Mouse (Mus musculus) intestine, embryonic 15.5 days (tissue): Measurements from ENCODE around the gene Bcl11b. TPM values are rescaled to one million over a fixed set of nuclear protein-coding genes. Genes with fewer than 3 reads are reported as not detected.
A peak's percentile ranks its signal among the peaks of the same experiment; 100 is the strongest.

Experiments
- ATAC-seq: fragments of 200-750 bp; cut with Nextera tagmentation; 2 replicates; pipeline ENCODE4 v1.8.0; 2017; ENCODE audit warnings: moderate TSS enrichment, moderate library complexity
- H3K27ac ChIP-seq: fragments of 300-500 bp; sonication (generic); 2 replicates; pipeline ENCODE4 v1.5.1; 2015; ENCODE audit warnings: mild to moderate bottlenecking, inconsistent platforms
- H3K27me3 ChIP-seq: fragments of 300-500 bp; sonication (generic); replicated peaks from 2 replicates; pipeline ENCODE4 v1.6.1; 2015; ENCODE audit warnings: inconsistent platforms
- H3K36me3 ChIP-seq: fragments of 300-500 bp; sonication (generic); 2 replicates; pipeline ENCODE4 v1.6.1; 2015; ENCODE audit warnings: inconsistent platforms
- H3K4me1 ChIP-seq: fragments of 300-500 bp; sonication (generic); replicated peaks from 2 replicates; pipeline ENCODE4 v1.6.1; 2015; ENCODE audit warnings: inconsistent platforms
- H3K4me2 ChIP-seq: fragments of 300-500 bp; sonication (generic); replicated peaks from 2 replicates; pipeline ENCODE4 v1.6.1; 2015; ENCODE audit warnings: mild to moderate bottlenecking, inconsistent platforms
- H3K4me3 ChIP-seq: fragments of 300-500 bp; sonication (generic); replicated peaks from 2 replicates; pipeline ENCODE4 v1.5.1; 2015; ENCODE audit warnings: inconsistent platforms
- H3K9ac ChIP-seq: fragments of 300-500 bp; sonication (generic); 2 replicates; pipeline ENCODE4 v1.6.1; 2015; ENCODE audit warnings: inconsistent platforms
- H3K9me3 ChIP-seq: fragments of 300-500 bp; sonication (generic); 2 replicates; pipeline ENCODE4 v1.6.1; 2016; ENCODE audit warnings: inconsistent platforms
- WGBS: fragments of 180-500 bp; shearing (Covaris S2); methylation state at CpG from one replicate; pipeline ENCODE4 v1.1.7; 2015; 5-methylcytosine and 5-hydroxymethylcytosine counted together
- polyA plus RNA-seq: library from polyadenylated mRNA; unstranded; fragments of >200 nt; fragmentation: Nextera tagmentation; extraction: Ambion mirVana; gene quantifications from 2 replicates; pipeline ENCODE4 v1.2.1, GENCODE M21; 2015

Gene Bcl11b
- polyA plus RNA-seq, 1 experiment from 2014 or later, result 6.9 TPM

DNA sequence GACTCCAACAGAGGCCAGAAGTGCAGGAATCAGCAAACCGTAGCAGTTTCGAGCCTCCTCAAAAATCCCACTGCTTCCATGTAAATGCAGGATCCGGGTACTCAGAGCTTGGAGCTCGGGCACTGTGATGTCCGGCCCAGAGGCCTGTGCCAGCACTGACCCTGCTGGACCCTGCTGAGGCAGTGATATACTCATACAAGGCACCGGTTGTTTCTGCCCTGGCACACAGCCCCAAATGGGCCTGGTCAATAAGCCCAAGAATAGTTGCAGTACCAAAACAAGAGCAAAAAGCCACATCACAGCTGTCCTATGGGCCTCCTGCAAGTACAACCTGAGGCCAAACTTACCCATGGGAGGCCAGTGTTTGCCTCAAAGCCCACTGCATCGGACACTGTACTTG, 36.4 kb downstream of the Bcl11b start:
- 89% methylated on average over 7 of the region's 7 CpGs for WGBS
- Histone ChIP-seq H3K27me3 (no peaks in the 10 kb centered on the region), H3K27ac (no peak overlapping the region), H3K4me1 (peaks cover 12% of the 10 kb centered on the region), H3K36me3 (no peaks in the 10 kb centered on the region), H3K9me3 (no peaks in the 10 kb centered on the region), H3K4me2 (no peak overlapping the region), H3K9ac (no peak overlapping the region), H3K4me3 (no peak overlapping the region)
- ATAC-seq, result no peak

DNA sequence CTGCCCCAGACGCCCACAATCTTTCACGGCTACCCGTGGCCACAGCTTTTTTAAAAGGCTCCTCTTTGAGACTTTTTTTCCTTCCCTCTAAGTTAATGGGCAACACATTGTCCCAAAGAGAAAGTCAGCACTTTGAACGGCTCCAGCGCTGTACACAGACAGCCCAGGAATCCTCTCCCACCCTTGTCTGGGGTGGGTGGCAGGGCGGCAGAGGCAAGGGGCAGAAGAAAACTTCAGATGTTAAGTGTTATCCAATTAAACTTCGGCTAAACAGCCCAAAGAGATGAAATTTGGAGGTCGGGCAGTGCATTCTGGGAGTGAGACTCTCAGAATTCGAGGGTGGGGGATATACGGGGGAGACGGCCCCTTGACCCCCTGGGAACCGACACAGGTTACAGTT, 38.3 kb downstream of the Bcl11b start:
- Histone ChIP-seq H3K27ac (no peak overlapping the region), H3K4me3 (no peak overlapping the region), H3K9me3 (no peaks in the 10 kb centered on the region), H3K4me1 (peaks cover 29% of the 10 kb centered on the region), H3K27me3 (no peaks in the 10 kb centered on the region), H3K36me3 (no peaks in the 10 kb centered on the region), H3K4me2 (no peak overlapping the region), H3K9ac (no peak overlapping the region)
- 87% methylated on average over 12 of the region's 12 CpGs for WGBS
- no peak for ATAC-seq

- H3K4me2 ChIP-seq, result no peak overlapping the region
- H3K27ac ChIP-seq, result no peak overlapping the region
- no peak for ATAC-seq
- H3K4me3 ChIP-seq, result no peak overlapping the region
- H3K36me3 ChIP-seq, result no peaks in the 10 kb centered on the region
- peaks cover 29% of the 10 kb centered on the region for H3K4me1 ChIP-seq
- H3K9ac ChIP-seq, result no peak overlapping the region
- H3K27me3 ChIP-seq, result no peaks in the 10 kb centered on the region
- no peaks in the 10 kb centered on the region for H3K9me3 ChIP-seq
- 81% methylated on average over 14 of the region's 14 CpGs for WGBS
Measured at GRCm38 (mm10) chr12:107964396-107965085, 38.9 kb downstream of the Bcl11b start.

- WGBS, result 24% methylated on average over 7 of the region's 7 CpGs
- no peak overlapping the region for H3K4me2 ChIP-seq
- no peak overlapping the region for H3K4me3 ChIP-seq
- no peaks in the 10 kb centered on the region for H3K27me3 ChIP-seq
- H3K27ac ChIP-seq, result no peak overlapping the region
- no peak overlapping the region for H3K9ac ChIP-seq
- no peaks in the 10 kb centered on the region for H3K9me3 ChIP-seq
- no peak for ATAC-seq
- H3K4me1 ChIP-seq, result peaks cover 29% of the 10 kb centered on the region
- no peaks in the 10 kb centered on the region for H3K36me3 ChIP-seq
Measured at GRCm38 (mm10) chr12:107962852-107963251, 40.5 kb downstream of the Bcl11b start.

DNA sequence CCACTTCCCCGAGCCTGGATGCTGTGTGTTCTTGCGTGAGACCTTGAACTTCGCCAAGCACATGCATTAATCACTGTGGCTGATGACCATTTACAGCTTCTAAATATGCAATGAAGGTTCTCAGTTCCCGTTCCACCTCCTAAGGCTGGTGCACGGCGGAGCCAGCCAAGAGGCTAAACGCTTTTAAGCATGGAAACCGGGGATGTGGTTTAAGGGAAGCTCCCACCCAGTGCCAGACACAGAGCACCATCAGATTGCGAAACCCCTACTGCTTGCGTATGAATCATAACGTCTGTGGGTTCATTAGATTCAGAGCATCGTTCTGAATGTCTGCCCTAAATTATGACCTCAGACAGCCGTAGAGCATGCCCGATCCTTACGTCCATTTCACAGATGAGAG, 41.6 kb downstream of the Bcl11b start:
- 40% methylated on average over 15 of the region's 15 CpGs for WGBS
- Histone ChIP-seq H3K27me3 (no peaks in the 10 kb centered on the region), H3K4me2 (peak overlapping the region; percentile 44), H3K27ac (0 out of 2 replicates have a peak overlapping the region, but pooled peaks have one; percentile 17), H3K4me3 (no peak overlapping the region), H3K9ac (no peak overlapping the region), H3K9me3 (no peaks in the 10 kb centered on the region), H3K4me1 (peaks cover 29% of the 10 kb centered on the region), H3K36me3 (no peaks in the 10 kb centered on the region)
- peak; percentile 46 for ATAC-seq

GRCm38 (mm10) chr12:107960789-107961491, 42.5 kb downstream of the Bcl11b start:
- WGBS, result 21% methylated on average over 12 of the region's 12 CpGs
- Histone ChIP-seq H3K9me3 (no peaks in the 10 kb centered on the region), H3K9ac (no peak overlapping the region; the same call in 1 of the 2 replicates), H3K27ac (no peak overlapping the region), H3K4me1 (peaks cover 28% of the 10 kb centered on the region), H3K4me2 (peak overlapping the region; percentile 44), H3K36me3 (no peaks in the 10 kb centered on the region), H3K27me3 (no peaks in the 10 kb centered on the region), H3K4me3 (no peak overlapping the region)
- peak; percentile 89 for ATAC-seq

DNA sequence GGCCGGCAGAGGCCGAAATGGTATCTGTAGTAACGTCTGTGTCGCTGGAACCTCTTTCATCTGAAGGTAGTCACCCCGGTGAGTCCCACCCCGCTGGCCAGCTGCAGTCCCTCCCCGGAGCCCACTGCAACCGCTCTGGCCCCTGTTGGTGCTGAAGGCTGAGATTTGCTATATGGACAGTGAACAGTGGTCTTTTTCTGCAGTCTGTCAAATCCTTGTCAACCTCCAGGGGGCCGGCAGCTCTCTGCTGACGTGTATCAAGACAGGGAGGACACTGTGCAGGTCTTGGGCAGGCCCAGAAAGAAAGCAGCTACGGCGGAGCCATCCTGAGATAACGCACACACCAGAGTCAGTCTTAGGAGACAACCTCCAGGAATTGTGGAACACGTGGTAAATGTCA, 43.0 kb downstream of the Bcl11b start:
- H3K4me1 ChIP-seq, result peaks cover 26% of the 10 kb centered on the region
- H3K36me3 ChIP-seq, result no peaks in the 10 kb centered on the region
- no peaks in the 10 kb centered on the region for H3K9me3 ChIP-seq
- H3K4me2 ChIP-seq, result no peak overlapping the region
- ATAC-seq, result 0 out of 2 replicates have a peak, but pooled peaks have one; percentile 22
- WGBS, result 48% methylated on average over 14 of the region's 14 CpGs
- H3K27ac ChIP-seq, result no peak overlapping the region
- H3K27me3 ChIP-seq, result no peaks in the 10 kb centered on the region
- no peak overlapping the region for H3K9ac ChIP-seq
- H3K4me3 ChIP-seq, result no peak overlapping the region

GRCm38 (mm10) chr12:107959872-107960271, 43.5 kb downstream of the Bcl11b start:
- ATAC-seq, result no peak
- whole genome bisulfite sequencing, result 66% methylated on average over 8 of the region's 8 CpGs
- peaks cover 26% of the 10 kb centered on the region for H3K4me1 ChIP-seq
- H3K27me3 ChIP-seq, result no peaks in the 10 kb centered on the region
- no peak overlapping the region for H3K27ac ChIP-seq
- no peak overlapping the region for H3K4me3 ChIP-seq
- no peaks in the 10 kb centered on the region for H3K36me3 ChIP-seq
- no peak overlapping the region for H3K9ac ChIP-seq
- H3K9me3 ChIP-seq, result no peaks in the 10 kb centered on the region
- H3K4me2 ChIP-seq, result no peak overlapping the region

DNA sequence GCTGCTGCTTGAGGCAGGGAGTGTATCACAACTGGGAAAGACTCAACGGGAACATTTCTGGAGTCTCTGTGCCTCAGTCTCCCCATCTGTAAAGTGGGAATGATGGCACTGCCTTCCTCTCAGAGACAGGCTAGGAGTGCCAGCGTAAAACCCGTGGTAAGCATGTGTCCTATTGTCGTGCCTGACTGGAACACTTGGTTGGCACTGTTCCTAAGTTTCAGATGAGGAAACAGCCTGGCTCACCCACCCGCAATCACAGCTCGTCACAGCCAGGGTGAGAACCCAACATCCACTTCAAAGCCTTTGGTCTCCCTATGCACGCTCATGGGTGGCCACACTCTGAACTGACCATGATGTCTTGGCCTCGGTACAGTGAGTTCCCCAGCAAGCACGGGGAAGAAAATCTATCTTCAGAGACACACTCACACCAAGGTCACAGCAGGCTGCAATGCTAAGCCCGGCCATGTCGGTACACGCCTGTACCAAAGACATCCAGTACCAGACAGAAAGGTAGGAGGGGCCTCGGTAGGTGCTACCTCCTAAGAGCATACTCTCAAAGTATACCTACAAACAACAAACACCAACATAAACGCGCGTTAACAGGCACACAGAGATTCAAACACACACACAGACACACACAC, 50.2 kb downstream of the Bcl11b start:
- 88% methylated on average over 16 of the region's 16 CpGs for WGBS
- no peak overlapping the region for H3K27ac ChIP-seq
- no peaks in the 10 kb centered on the region for H3K36me3 ChIP-seq
- no peak overlapping the region for H3K9ac ChIP-seq
- no peak for ATAC-seq
- H3K27me3 ChIP-seq, result no peaks in the 10 kb centered on the region
- H3K4me1 ChIP-seq, result peaks cover 37% of the 10 kb centered on the region
- 0 out of 2 replicates have a peak overlapping the region, but pooled peaks have one; percentile 40 for H3K4me2 ChIP-seq
- no peaks in the 10 kb centered on the region for H3K9me3 ChIP-seq
- H3K4me3 ChIP-seq, result no peak overlapping the region

- no peak for ATAC-seq
- no peaks in the 10 kb centered on the region for H3K9me3 ChIP-seq
- H3K27ac ChIP-seq, result no peak overlapping the region
- H3K4me3 ChIP-seq, result no peak overlapping the region
- H3K36me3 ChIP-seq, result no peaks in the 10 kb centered on the region
- H3K4me2 ChIP-seq, result peak overlapping the region; percentile 40
- no peaks in the 10 kb centered on the region for H3K27me3 ChIP-seq
- 37% methylated on average over 20 of the region's 20 CpGs for WGBS
- peaks cover 37% of the 10 kb centered on the region for H3K4me1 ChIP-seq
- H3K9ac ChIP-seq, result no peak overlapping the region
Measured at GRCm38 (mm10) chr12:107952318-107952724, 51.1 kb downstream of the Bcl11b start.

GRCm38 (mm10) chr12:107950667-107951179, 52.7 kb downstream of the Bcl11b start:
- Histone ChIP-seq H3K27ac (peak overlapping the region; percentile 27; the same call in 1 of the 2 replicates), H3K4me1 (peaks cover 37% of the 10 kb centered on the region), H3K4me2 (peak overlapping the region; percentile 38), H3K9me3 (no peaks in the 10 kb centered on the region), H3K36me3 (no peaks in the 10 kb centered on the region), H3K4me3 (no peak overlapping the region), H3K27me3 (no peaks in the 10 kb centered on the region), H3K9ac (no peak overlapping the region)
- 48% methylated on average over 20 of the region's 20 CpGs for WGBS
- ATAC-seq, result no peak

- Histone ChIP-seq H3K4me1 (peaks cover 35% of the 10 kb centered on the region), H3K27ac (0 out of 2 replicates have a peak overlapping the region, but pooled peaks have one; percentile 54), H3K9me3 (no peaks in the 10 kb centered on the region), H3K4me3 (no peak overlapping the region), H3K36me3 (no peaks in the 10 kb centered on the region), H3K4me2 (no peak overlapping the region), H3K9ac (no peak overlapping the region), H3K27me3 (no peaks in the 10 kb centered on the region)
- ATAC-seq, result peak; percentile 46
- WGBS, result 55% methylated on average over 10 of the region's 10 CpGs
Measured at GRCm38 (mm10) chr12:107949416-107949815, 54.0 kb downstream of the Bcl11b start.
